Mouse (Mus musculus) cerebellum, adult 9-11 months (tissue): ENCODE measurements around the gene Kctd21.

Experiments
- DNase-seq: peaks from one replicate; pipeline ENCODE4 v3.0.0; 2022

Kctd21 gene

GRCm38 (mm10) chr7:97388541-97388940, 56.4 kb downstream of the Kctd21 start:
- DNase-seq: no peak

DNA sequence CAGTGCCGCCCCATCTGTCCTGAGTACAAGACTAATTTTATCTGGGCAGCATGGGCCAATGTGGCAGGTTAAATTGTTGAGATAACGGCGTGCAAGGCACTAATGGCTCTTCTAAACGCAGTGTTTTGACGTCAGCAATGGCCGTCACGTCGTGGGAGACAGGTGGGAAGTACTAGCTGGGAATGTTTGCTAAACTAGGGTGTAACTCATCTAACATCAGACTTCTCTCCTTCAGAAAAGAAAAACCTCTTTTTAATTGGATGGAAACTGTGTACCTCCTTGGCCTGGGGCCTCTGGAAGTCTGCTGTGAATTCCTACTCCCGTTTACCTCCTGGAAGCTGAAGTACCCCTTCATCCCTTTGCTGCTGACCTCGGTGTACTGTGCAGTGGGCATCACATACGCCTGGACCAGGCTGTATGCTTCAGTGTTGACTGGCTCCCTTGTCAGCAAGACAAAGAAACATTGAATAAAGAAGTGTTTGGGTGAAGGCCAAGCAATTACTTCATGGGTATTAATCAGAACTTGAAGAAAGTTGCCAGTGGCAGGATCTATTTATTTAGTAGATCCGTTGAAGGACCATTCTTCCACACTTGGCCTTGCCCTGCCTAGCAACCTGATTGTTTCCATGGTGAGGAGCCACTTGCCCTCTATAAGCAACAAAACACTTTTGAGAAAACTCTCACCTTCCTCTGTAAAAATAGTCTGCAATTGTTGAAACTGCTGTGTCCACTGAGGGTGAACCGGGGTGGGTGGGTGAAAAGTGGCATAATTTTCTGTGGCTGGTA, 59.4 kb downstream of the Kctd21 start:
- DNase-seq: no peak

GRCm38 (mm10) chr7:97392079-97392445, 59.9 kb downstream of the Kctd21 start:
- no peak for DNase-seq

GRCm38 (mm10) chr7:97394375-97394774, 62.2 kb downstream of the Kctd21 start:
- no peak for DNase-seq

GRCm38 (mm10) chr7:97398943-97399342, 66.8 kb downstream of the Kctd21 start:
- DNase-seq: no peak
